Mouse (Mus musculus): ENCODE data around the gene Triap1.
"Not testable (repeated sequence)": the region's sequence is repeated elsewhere in the genome, so short reads cannot be mapped to it uniquely, and the experiment has no call there.

Gene Triap1

DNA sequence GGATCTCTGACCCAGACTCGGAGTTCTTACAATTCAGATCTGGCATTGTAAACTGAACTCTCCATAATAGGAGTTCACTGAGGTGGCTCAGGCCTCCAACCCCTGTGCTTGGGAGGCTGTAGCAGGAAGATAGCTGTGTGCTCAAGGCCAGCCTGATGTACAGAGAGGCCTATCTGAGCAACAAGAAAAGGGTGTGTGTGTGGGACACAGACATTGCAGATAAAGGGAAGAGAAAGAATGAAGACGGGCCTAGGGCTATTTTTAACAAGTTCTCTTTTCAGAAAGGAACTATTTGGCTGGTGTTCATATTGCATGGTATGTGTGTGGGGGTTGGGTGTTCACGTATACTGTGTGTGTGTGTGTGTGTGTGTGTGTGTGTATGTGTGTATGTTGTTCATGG, 7.4 kb upstream of the Triap1 start:
- in situ Hi-C loops (cut with MboI, MseI) = no loop called here

DNA sequence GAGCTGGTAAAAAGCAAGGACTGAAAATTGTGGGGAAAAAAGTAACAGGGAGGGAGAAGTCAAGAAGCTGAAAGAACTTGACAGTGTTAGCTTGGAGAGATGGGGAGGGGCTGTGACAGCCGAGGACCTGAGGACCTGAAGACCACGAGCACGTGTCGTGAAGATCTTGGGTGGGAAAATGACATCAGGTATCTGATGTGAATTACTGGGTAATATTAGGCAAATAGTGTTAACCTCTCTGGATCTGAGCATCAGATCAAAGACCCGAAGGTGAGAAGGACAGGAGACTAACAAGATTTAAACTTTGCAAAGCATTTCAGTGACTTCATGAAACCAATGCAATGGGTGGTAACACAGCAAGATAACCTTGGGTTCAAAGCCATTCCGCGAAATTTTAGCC, 1.0 kb upstream of the Triap1 start:
- in situ Hi-C loops (cut with MboI, MseI) = no loop called here

DNA sequence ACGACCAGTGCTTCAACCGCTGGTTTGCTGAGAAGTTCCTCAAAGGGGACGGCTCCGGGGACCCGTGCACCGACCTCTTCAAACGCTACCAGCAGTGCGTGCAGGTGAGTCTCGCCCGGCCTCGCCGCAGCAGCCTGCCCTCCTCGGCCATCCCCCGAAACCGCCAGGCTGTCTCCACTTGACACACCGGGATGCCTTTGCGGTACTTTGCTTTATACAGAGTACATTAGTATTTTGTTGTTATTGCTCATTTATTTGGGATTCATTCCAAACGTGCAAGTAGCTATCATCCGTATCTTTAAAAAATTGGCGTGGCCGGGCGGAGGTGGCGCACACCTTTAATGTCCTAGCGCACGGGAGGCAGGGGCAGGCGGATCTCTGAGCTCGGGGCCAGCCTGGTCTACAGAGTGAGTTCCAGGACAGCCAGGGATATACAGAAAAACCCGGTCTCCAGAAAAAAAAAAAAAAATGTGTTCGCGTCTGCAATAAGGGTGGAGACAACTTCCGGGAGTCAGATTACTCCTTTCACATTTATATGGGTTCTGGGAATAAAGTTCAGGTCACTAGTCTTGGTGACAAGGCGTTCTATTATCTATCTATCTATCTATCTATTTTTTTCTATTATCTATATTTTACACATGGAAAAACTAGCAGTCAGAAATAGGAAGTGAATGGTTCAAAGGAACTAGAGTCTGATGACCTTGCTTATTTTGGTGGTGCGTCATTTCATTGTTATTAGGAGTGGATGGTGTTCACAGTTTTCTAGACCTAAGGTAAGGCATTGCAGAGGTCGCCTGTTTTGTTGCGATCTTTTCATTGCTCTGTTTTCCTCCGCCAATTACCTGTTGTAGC, 515 bp downstream of the Triap1 start:
- in situ Hi-C loops (cut with MboI, MseI) = no loop called here

DNA sequence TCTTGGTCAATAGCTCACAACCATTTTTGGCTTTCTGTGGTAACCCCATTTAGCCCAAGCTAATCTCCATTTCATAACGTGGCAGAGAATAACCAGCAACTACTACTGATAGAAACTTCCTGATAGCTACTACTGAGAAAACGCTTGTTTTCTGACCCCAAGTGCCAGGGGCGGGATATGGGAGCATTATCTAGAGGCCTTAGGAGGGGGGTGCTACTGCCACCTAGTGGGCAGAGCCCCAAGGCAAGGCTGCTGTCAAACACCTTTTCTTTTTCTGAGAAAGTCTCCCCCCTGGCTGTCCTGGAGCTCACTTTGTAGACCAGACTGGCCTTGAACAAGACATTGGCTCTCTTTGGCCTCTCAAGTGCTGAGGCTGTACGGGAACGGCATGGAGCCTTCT, 6.5 kb downstream of the Triap1 start:
- in situ Hi-C loops (cut with MboI, MseI) = no loop called here

DNA sequence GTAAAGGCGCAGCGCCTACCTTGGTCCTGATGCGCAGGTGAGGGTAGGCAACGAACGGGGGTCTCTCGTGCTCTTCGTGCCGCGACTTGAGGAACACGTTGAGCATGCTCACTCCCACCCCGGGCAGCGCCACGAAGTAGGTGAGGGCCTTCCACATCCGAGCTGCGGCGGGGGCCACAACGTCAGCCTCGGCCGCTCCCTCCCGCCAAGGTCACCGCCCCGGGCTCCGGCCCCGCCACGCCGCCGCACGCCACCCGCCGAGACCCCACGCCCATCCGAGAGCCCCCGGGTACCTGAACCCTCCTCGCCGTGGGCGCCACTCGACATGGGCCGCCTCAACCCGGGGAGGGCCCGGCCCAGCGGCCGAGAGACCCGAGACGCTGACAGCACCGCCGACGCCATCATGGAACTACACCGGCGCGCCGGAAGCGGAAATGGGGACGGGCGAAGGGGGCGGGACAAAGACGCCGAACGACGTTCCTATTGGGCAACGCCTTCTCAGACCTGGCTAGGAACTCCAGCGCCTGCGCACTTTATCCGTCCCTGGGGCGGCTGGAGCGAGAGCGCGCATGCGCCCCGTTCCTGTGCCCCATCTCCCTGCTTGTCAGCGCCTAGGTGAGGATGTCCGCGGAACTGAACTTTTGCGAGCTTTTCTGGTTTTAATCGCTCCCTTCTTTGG, 7.7 kb downstream of the Triap1 start, which contains the start of gene Cox6a1:
TSS of gene Cox6a1 (minus strand) at position 436 of the 679 bp plus-strand sequence.
- in situ Hi-C loops (cut with MboI, MseI) = no loop called here

DNA sequence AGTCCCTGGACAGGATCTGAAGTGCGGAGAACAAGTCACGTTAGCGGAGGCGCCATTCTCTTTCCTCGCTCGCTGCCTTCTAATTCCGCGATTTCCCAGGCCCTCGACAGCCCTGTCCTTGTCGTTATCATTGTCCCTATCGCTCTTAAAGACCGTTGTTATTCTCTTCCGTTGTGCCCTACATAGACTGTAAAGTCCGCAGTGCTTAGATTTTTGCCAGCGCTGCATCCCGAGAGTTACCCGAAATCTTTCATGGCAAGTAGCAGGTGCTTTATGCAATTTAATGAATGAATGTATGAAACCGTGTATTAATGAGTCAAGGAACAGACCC, 8.2 kb downstream of the Triap1 start:
- in situ Hi-C loops (cut with MboI, MseI) = no loop called here

DNA sequence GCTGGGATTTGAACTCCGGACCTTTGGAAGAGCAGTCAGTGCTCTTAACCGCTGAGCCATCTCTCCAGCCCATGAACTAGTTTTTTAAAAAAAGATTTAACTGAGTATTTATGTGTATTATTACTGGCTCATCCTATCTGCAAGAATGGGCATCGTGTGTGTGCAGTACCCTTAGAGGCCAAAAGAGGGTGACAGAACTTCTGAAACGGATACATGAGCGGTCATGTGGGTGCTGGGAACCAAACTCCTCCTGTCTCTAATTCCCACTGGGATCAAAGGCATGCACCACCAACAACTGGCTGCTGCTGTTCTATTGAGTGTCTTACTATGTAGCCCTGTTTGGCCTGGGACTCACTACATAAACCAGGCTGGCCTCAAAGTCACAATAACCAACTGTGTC, 10.3 kb downstream of the Triap1 start:
- in situ Hi-C loops (cut with MboI, MseI) = no loop called here

DNA sequence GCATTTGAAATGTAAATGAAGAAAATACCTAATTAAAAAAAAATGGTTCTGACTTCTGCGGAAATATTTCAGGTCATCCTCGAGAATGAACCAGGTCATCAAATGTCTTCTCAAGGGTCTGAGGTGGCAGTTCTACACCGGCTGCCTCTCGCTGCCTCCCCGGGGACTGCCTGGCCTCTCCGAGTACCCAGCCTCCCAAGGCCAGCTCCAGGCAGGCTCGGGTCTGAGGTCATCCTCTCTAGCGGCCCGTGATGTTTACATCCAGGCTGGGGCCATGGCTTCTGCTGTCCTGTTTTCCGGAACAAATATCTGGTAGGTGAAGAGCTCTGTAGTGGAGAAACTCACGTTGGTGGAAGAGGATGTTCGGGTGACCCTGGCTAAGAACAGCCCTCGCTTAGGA, 14.0 kb downstream of the Triap1 start:
- in situ Hi-C loops (cut with MboI, MseI) = no loop called here

DNA sequence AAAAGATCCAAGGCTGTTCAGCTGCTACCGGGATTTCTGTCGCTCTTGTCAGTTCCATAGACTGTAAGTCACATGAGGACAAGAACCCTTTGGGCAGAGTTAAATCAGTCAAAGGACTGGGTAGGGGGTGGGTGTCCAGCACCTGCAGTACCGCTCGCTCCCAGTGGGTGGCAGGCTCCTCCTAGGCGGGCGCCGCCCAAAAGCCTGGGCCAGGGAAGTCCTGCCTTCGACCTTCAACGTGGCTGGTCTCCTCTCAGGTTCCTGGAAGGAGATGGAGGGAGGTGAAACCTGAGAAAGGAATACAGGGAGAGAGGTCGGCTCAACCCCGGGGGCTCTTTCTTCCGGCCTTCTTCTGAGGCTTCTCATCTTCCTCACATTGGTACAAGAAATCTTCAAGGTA, 17.8 kb downstream of the Triap1 start:
- in situ Hi-C loops (cut with MboI, MseI) = no loop called here

DNA sequence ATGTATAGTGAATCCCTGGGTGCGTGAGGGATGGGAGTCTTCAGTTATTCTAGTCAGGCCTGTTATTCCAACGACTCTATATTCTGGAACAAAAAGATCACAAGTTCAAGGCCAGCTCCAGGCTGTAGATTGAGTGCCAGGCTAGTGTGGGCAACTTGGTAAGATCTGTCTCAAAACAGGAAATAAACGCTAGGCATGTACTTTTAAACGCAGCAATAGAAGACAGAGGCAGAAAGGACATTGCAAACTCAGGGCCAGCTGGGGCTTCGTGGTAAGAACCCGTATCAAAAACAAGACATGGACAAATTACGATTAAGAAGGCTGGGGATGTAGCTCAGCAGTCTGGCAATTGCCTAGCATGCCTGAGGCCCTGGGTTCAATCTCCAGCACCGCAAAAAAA, 18.4 kb downstream of the Triap1 start:
- in situ Hi-C loops (cut with MboI, MseI) = no loop called here

DNA sequence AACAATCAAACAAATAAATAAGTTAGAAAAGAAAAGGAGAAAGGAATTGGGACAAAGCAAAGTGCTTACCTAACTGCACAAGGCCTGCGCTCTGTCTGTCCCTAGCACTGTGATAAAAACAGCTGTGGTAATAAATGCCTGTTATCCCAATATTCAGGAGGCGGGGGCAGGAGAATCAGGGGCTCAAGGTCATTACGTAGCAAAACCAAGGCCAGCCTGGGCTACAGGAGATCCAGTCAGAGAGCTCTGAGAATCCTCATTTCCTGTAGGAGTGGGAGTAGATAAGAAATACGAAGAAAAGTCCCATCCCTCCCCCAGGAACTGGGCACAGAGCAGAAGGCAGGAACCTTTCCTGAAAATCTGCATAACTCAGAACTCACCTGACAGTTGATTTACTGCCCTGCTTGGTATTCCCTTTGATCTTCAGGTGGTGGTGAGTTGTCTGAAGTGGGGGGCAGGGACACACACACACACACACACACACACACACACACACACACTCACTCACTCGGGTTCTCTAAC, 18.9 kb downstream of the Triap1 start:
- in situ Hi-C loops (cut with MboI, MseI) = no loop called here

DNA sequence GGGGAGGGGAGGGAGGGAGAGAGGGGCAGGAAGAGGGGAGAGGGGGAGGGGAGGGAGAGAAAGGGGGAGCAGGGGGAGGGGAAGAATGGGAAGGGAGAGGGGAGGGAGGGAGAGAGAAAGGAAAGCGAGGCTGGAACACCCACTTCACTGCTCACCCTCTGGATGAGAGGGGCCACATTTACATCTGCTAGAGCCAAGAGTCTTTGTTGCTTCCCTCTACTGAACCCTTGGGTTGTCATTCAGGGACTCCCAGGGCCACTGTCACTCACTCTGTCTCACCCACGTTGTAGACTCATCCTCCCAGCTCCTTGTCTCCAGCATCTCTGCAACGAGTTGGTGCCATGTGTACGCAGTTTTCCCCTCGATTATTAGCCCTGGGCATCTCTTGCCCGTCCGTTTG, 21.2 kb downstream of the Triap1 start:
- in situ Hi-C loops (cut with MboI, MseI) = no loop called here

DNA sequence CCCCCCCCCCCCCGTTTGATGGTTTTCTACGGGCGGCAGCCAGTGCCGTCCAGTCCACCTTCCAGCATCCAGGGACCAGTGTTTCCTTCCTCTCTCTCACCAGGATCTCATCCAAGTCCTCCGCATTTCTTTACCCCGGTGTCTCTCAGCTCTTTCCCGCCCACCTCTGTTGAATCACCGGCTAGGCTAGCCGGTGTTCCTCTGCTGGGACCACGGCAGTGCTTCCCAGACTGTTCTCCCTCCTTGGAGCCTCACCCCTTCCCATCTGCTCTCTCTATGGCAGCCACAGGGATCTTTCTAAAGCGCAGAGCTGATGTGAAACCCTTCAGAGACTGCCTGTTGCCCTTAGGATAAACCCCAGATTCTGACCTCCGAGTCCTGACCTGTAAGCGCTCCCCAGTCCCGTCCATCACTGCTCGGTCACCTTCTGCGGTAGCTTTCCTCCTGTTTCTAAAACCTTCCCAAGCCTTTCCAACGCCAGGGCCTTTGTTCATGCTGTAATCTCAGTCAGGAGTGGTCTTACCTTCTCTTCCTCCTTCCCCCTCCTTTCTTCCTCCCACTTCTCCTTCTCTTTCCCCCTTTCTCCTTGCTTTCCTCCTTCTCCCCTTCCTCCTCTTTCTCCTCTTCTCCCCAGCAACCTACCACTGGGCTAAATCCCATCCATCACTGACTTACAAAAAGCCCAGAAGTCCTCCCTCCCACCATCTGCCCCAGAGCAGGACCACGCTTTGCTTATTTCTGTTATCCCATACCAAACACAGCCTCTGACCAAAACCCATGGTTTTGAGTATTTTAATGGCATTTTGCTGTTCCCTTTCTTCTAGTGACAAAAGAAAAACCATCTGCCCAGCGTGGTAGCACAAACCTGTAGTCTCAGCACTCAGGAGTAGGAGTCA, 22.0 kb downstream of the Triap1 start:
- in situ Hi-C loops (cut with MboI, MseI) = no loop called here

DNA sequence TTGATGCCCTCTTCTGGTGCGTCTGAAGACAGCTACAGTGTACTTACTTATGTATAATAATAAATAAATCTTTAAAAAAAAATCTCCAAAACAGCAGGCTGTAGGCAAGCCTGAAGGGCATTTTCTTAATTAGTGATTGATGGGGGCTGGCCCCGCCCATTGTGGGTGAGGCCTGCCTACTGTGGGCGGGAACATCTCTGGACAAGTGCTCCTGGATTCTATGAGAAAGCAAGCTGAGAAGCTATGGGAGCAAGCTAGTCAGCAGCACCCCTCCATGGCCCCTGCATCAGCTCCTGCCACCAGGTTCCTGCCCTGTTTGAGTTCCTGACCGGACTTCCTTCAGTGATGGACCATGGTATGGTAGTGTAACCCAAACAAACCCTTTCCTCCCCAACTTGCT, 23.8 kb downstream of the Triap1 start:
- in situ Hi-C loops (cut with MboI, MseI) = loop anchor here (5.0 kb wide), 1 partner anchor 83 kb away; no protein-coding TSS in a partner anchor

DNA sequence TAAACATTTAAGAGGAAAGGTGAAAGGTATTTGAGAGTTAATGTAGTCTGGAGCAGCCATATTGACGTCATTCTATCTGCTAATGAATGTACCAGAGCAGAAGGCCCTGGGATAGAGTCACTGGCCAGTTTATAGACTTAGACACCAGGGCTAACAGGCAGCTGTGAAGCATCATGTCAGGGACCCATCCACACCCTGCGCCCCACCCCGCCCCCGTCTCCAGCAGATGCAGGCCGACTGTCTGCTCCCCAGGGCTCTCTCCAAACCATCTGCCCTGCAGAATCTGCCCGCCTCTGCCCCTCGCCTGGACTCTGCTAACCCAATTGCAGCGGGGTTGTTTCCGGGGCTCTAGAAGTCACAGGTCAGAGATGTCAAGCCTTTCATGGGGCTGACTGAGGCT, 30.7 kb downstream of the Triap1 start:
- in situ Hi-C loops (cut with MboI, MseI) = no loop called here

DNA sequence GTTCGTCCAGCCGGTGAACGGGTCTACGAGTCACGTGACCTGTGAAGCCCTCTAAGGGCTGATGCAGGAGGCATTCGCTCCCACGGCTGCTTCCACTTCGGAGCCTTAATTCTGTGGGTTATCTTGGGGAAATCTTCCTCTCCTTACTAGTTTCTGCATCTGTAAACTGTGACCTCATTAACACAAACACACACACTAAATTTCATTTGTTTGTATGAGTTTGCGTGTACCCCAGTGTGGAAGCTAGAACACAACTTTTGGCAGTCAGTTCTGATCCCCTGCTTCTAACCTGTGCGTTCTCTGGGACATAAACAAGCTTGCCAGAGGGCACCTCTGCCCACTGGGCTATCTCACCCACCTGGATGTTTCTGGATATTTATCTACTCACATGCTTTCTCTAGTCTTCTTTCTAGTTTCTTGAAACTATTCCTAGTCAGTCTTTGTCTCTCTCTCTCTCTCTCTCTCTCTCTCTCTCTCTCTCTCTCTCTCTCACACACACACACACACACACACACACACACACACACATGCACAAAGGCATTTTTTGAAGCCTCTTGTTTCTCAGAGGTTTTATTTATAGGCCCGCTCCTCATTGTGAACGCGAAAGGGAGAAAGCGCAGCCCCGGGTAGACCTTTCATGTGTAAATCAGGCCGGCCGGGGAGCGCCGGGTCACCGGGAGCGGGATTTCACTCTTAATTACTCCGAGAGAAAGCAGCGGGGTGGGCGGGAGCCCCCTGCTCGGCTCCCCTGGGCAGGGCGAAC, 32.6 kb downstream of the Triap1 start:
- in situ Hi-C loops (cut with MboI, MseI) = no loop called here

DNA sequence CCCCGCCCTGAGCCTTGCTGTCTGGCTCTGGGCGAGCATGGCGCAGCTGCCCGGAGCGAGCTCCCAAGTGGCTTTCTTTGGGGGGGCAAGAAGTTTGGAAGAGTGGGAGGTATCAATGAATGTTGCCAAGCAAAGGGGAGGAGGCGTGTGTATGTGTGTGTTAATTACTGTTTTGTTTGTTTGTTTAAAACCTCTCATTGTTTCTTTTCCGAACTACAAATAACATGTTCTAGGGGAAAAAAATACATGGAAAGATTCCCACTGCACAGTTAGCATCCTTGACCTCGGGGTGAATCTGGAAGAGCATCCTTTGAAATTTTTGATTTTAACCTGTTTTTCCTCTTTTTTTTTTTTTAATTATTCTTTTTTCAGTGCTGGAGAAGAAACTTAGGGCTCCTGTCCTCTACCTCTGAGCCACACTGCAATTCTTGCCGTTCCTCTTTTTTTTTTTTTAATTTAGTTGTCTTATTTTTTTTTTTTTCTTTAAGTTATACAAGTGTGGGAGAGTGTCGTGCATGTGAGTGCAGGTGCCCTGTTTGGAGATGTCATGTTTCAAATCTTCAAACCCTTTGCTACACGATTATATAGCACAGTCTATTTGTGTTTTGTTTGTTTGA, 33.3 kb downstream of the Triap1 start:
- in situ Hi-C loops (cut with MboI, MseI) = no loop called here

DNA sequence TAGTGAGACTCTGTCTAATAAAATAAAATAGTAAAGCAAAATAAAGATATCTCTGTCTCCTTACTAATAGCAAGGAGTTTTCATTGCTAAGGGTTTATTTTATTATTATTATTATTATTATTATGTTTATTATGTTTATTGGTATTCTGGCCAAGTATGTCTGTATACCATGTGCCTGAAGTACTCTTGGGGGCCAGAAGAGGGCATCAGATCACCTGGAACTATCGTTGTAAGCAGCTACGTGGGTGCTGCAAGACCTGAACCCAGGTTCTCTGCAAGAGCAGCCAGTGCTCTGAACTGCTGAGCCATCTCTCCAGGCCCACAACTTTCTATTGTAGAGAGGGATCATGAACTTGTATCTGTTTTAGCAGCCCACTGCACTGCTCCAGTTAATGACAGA, 34.4 kb downstream of the Triap1 start:
- in situ Hi-C loops (cut with MboI, MseI) = no loop called here

DNA sequence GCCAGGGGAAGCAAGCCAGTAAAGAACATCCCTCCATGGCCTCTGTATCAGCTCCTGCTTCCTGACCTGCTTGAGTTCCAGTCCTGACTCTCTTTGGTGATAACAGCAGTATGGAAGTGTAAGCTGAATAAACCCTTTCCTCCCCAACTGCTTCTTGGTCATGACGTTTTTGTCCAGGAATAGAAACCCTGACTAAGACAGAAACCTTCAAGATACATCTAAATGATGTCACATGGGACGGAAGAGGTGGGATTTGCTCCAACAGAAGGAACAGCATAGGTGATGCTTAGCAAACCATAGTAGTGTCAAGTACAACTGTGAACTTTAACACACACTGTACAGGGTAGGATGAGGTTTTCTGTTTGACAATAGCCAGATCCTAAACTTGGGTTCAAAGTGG, 37.9 kb downstream of the Triap1 start:
- in situ Hi-C loops (cut with MboI, MseI) = not testable (repeated sequence)

DNA sequence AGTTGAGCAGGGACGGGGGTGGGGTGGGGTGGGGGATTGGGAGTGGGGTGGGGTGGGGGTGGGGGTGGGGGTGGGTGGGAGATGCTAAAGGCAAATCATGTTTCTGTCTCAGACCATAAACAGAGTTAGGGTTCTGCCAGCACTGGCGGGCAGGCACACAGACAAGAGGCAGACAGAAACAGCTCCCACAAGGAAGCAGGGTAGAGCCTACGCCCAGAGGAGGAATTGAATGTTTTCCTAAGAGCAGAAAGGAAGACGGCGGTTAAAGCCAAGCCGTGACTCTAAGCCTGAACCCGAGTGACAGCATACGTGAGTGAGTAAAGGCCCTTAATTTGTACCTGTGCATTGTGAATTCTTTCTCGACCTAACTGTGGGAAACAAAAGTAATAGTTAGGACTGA, 50.9 kb downstream of the Triap1 start:
- in situ Hi-C loops (cut with MboI, MseI) = no loop called here

DNA sequence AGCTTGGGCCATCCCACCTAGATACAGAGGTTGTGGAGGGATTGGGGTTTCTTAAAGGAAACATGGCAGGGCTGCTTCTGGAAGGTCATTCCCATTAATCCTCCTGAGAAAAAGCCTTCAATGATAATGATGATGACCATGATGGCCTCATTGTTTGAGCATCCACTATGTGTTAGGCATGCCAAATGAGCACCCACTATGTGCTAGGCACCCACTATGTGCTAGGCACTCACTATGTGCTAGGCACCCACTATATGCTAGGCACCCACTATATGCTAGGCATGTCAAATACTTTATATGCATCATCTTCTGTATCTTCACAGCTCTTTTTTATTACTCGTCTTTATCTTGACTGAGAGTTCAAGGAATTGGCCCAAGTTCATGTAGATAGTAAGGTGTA, 51.9 kb downstream of the Triap1 start:
- in situ Hi-C loops (cut with MboI, MseI) = no loop called here

All from T-helper 1 cell (primary cell).